Mouse (Mus musculus): ENCODE data around the gene Yjefn3.
A peak's percentile ranks its signal among the peaks of the same experiment; 100 is the strongest.

Gene Yjefn3

GRCm38 (mm10) chr8:69880841-69881240, 21.7 kb downstream of the Yjefn3 start:
- DNase-seq (ENCODE audit: low spot score), result no peak

- no peak for DNase-seq (ENCODE audit: low spot score)
These were observed 22.8 kb downstream of the Yjefn3 start for GRCm38 (mm10) chr8:69879678-69880077.

GRCm38 (mm10) chr8:69877992-69878391, 24.5 kb downstream of the Yjefn3 start:
- no peak for DNase-seq (ENCODE audit: low spot score)

GRCm38 (mm10) chr8:69877396-69877795, 25.1 kb downstream of the Yjefn3 start:
- DNase-seq (ENCODE audit: low spot score), result no peak

- DNase-seq (ENCODE audit: low spot score), result no peak
These were observed 25.5 kb downstream of the Yjefn3 start for GRCm38 (mm10) chr8:69876967-69877366.

- no peak for DNase-seq (ENCODE audit: low spot score)
These were observed 26.4 kb downstream of the Yjefn3 start for GRCm38 (mm10) chr8:69876097-69876496.

GRCm38 (mm10) chr8:69874654-69875053, 27.9 kb downstream of the Yjefn3 start:
- no peak for DNase-seq (ENCODE audit: low spot score)

- DNase-seq (ENCODE audit: low spot score), result no peak
These were observed 28.4 kb downstream of the Yjefn3 start for GRCm38 (mm10) chr8:69874155-69874554.

GRCm38 (mm10) chr8:69870907-69871306, 31.6 kb downstream of the Yjefn3 start:
- DNase-seq (ENCODE audit: low spot score), result no peak

- DNase-seq (ENCODE audit: low spot score), result no peak
These were observed 32.3 kb downstream of the Yjefn3 start for GRCm38 (mm10) chr8:69870003-69870765.

GRCm38 (mm10) chr8:69867696-69868326, 34.7 kb downstream of the Yjefn3 start:
- DNase-seq (ENCODE audit: low spot score), result no peak

GRCm38 (mm10) chr8:69864180-69864579, 38.3 kb downstream of the Yjefn3 start:
- no peak for DNase-seq (ENCODE audit: low spot score)

- no peak for DNase-seq (ENCODE audit: low spot score)
These were observed 39.0 kb downstream of the Yjefn3 start for GRCm38 (mm10) chr8:69863387-69864020.

GRCm38 (mm10) chr8:69861251-69861650, 41.3 kb downstream of the Yjefn3 start:
- DNase-seq (ENCODE audit: low spot score), result no peak

GRCm38 (mm10) chr8:69860807-69861206, 41.7 kb downstream of the Yjefn3 start:
- DNase-seq (ENCODE audit: low spot score), result no peak

GRCm38 (mm10) chr8:69853869-69854268, 48.6 kb downstream of the Yjefn3 start:
- DNase-seq (ENCODE audit: low spot score), result no peak

- no peak for DNase-seq (ENCODE audit: low spot score)
These were observed 51.5 kb downstream of the Yjefn3 start for GRCm38 (mm10) chr8:69850926-69851506.

GRCm38 (mm10) chr8:69849899-69850298, 52.6 kb downstream of the Yjefn3 start:
- DNase-seq (ENCODE audit: low spot score), result no peak

GRCm38 (mm10) chr8:69848951-69849350, 53.6 kb downstream of the Yjefn3 start:
- peak; percentile 19 for DNase-seq (ENCODE audit: low spot score)

- DNase-seq (ENCODE audit: low spot score), result no peak
These were observed 55.1 kb downstream of the Yjefn3 start for GRCm38 (mm10) chr8:69847167-69848065.

Measured in ovary, adult 18-20 months (tissue).